Mouse (Mus musculus): ENCODE data around the gene Plekhg1. TPM values are rescaled to one million over a fixed set of nuclear protein-coding genes. Genes with fewer than 3 reads are reported as not detected.

The Plekhg1 gene
- polyA plus RNA-seq, 1 experiment from 2014 or later: 17.5 TPM

DNA sequence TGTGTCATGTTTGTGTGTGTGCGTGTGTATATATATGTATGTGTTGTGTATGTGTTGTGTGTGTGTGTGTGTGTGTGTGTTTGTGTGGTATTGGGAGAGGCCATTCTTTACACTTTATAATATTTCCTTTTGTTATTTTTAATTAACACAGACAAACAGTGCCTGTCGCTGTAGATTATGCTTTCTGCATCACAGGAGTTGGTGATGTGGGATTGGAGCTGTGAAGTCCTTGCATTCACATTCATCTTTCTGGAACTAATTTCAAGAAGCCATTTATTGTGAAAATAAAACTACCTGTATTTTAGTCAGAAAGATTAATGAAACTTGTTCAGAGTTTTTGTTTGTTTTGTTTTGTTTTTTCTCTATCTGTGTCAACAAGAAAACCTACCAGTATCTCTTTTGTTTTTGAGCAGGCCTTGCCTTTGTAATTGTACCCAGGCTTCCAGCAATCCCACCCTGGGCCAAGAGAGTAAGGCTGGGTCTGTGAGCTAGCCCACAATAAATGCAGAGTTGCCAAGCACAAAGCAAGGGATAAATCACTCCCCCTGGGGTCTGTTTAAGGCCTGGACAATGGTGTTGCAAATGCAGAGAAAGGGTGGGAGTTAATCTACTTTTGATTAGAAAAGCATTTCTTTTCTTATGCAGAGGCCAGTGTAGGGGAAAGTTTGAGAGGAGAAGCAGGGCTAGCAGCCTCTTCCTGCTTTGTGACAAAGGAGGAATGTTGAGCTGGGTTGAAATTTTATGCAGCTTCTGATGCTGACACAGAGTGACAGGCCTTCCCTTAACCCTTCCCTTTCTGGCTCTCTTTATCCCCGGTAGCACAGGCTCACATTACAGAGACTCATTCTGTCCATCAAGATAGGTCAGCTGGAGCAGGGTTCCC lies 151.5 kb downstream of the Plekhg1 start:
- DNase-seq (ENCODE audit: low spot score): peak; percentile 63
- peak; percentile 84 for ATAC-seq (ENCODE audit: low read depth)
- Histone ChIP-seq H3K27me3 (replicated peaks; ENCODE audit: control insufficient read depth, insufficient read depth, low read length) (no peaks in the 10 kb centered on the region), H3K36me3 (ENCODE audit: control insufficient read depth, insufficient read depth, low read length) (no peaks in the 10 kb centered on the region), H3K9me3 (ENCODE audit: control insufficient read depth, low read length) (no peaks in the 10 kb centered on the region), H3K27ac (replicated peaks; ENCODE audit: low read depth, low read length) (peak overlapping the region; percentile 66), H3K4me1 (ENCODE audit: control insufficient read depth, insufficient read depth, low read length) (peaks cover 19% of the 10 kb centered on the region), H3K9ac (ENCODE audit: low read depth, low read length) (no peak overlapping the region), H3K4me2 (ENCODE audit: low read depth, low read length) (no peak overlapping the region), H3K4me3 (ENCODE audit: low read depth, low read length) (no peak overlapping the region)
- 38% methylated on average over 3 of the region's 3 CpGs for WGBS

DNA sequence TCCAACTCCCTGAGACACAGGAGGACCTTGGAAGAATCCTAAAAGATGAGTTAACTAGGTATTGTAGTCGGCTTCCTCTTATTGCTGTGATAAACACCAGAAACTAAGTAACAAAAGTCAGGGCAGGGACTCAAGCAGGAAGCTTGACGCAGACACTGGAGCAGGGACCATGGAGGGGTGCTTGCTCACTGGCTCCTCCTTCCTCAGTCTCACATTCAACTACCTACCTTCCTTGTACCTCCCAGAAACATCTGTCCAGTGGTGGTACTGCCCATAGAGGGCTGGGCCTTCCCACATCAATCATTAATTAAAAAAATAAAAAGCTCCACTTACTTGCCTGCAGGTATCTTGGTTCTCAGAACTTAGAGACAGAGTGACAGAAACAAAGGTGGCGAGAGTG lies 152.2 kb downstream of the Plekhg1 start:
- 47% methylated on average over 3 of the region's 3 CpGs for whole genome bisulfite sequencing
- Histone ChIP-seq H3K4me1 (ENCODE audit: control insufficient read depth, insufficient read depth, low read length) (peaks cover 19% of the 10 kb centered on the region), H3K27ac (replicated peaks; ENCODE audit: low read depth, low read length) (peak overlapping the region; percentile 66), H3K9me3 (ENCODE audit: control insufficient read depth, low read length) (no peaks in the 10 kb centered on the region), H3K4me2 (ENCODE audit: low read depth, low read length) (no peak overlapping the region), H3K9ac (ENCODE audit: low read depth, low read length) (no peak overlapping the region), H3K4me3 (ENCODE audit: low read depth, low read length) (no peak overlapping the region), H3K27me3 (replicated peaks; ENCODE audit: control insufficient read depth, insufficient read depth, low read length) (no peaks in the 10 kb centered on the region), H3K36me3 (ENCODE audit: control insufficient read depth, insufficient read depth, low read length) (no peaks in the 10 kb centered on the region)
- ATAC-seq (ENCODE audit: low read depth) (no peak), DNase-seq (ENCODE audit: low spot score) (peak; percentile 16)

DNA sequence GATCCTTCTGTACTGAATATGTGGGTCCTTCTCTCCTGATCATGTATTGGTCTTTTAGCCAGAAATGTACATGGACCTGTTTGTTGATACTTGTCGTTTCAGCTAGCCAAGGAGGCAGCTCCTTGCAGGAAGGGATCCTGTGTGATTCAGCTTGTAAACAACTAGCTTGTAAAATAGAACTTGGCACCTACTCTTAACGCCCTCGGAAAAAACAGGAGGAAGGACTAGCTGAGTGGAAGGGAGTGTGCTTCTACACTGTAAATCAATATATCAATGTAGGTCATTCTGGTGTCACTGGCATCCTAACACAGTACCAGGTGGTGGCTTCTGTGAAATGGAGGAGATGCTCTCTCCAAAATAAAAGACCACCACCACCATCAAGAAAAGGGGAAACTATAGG lies 157.9 kb downstream of the Plekhg1 start:
- DNase-seq (ENCODE audit: low spot score) (no peak), ATAC-seq (ENCODE audit: low read depth) (no peak)
- Histone ChIP-seq H3K27ac (replicated peaks; ENCODE audit: low read depth, low read length) (no peak overlapping the region; the same call in 1 of the 2 replicates), H3K27me3 (replicated peaks; ENCODE audit: control insufficient read depth, insufficient read depth, low read length) (no peaks in the 10 kb centered on the region), H3K4me1 (ENCODE audit: control insufficient read depth, insufficient read depth, low read length) (peaks cover 9% of the 10 kb centered on the region; the same call in 1 of the 2 replicates), H3K4me3 (ENCODE audit: low read depth, low read length) (no peak overlapping the region), H3K4me2 (ENCODE audit: low read depth, low read length) (no peak overlapping the region), H3K36me3 (ENCODE audit: control insufficient read depth, insufficient read depth, low read length) (no peaks in the 10 kb centered on the region), H3K9me3 (ENCODE audit: control insufficient read depth, low read length) (no peaks in the 10 kb centered on the region), H3K9ac (ENCODE audit: low read depth, low read length) (no peak overlapping the region)
- whole genome bisulfite sequencing: 70% methylated on average over 3 of the region's 3 CpGs

GRCm38 (mm10) chr10:3900416-3900956 lies 160.3 kb downstream of the Plekhg1 start:
- DNase-seq (ENCODE audit: low spot score) (peak; percentile 65), ATAC-seq (ENCODE audit: low read depth) (peak; percentile 33; the same call in 1 of the 2 replicates)
- WGBS: 72% methylated on average over 11 of the region's 11 CpGs
- no peaks in the 10 kb centered on the region for H3K27me3 ChIP-seq (replicated peaks; ENCODE audit: control insufficient read depth, insufficient read depth, low read length)
- no peak overlapping the region for H3K4me3 ChIP-seq (ENCODE audit: low read depth, low read length)
- H3K4me1 ChIP-seq (ENCODE audit: control insufficient read depth, insufficient read depth, low read length): no peaks in the 10 kb centered on the region
- H3K9me3 ChIP-seq (ENCODE audit: control insufficient read depth, low read length): no peaks in the 10 kb centered on the region
- no peak overlapping the region for H3K4me2 ChIP-seq (ENCODE audit: low read depth, low read length)
- H3K27ac ChIP-seq (replicated peaks; ENCODE audit: low read depth, low read length): no peak overlapping the region
- peaks cover 11% of the 10 kb centered on the region; the same call in 1 of the 2 replicates for H3K36me3 ChIP-seq (ENCODE audit: control insufficient read depth, insufficient read depth, low read length)
- no peak overlapping the region for H3K9ac ChIP-seq (ENCODE audit: low read depth, low read length)

- no peaks in the 10 kb centered on the region for H3K4me1 ChIP-seq (ENCODE audit: control insufficient read depth, insufficient read depth, low read length)
- H3K4me2 ChIP-seq (ENCODE audit: low read depth, low read length): no peak overlapping the region
- no peaks in the 10 kb centered on the region for H3K27me3 ChIP-seq (replicated peaks; ENCODE audit: control insufficient read depth, insufficient read depth, low read length)
- WGBS: 75% methylated on average over 3 of the region's 3 CpGs
- no peak overlapping the region for H3K9ac ChIP-seq (ENCODE audit: low read depth, low read length)
- no peak overlapping the region for H3K4me3 ChIP-seq (ENCODE audit: low read depth, low read length)
- ATAC-seq (ENCODE audit: low read depth) (peak; percentile 78; the same call in 1 of the 2 replicates), DNase-seq (ENCODE audit: low spot score) (peak; percentile 72)
- H3K36me3 ChIP-seq (ENCODE audit: control insufficient read depth, insufficient read depth, low read length): peaks cover 11% of the 10 kb centered on the region; the same call in 1 of the 2 replicates
- H3K27ac ChIP-seq (replicated peaks; ENCODE audit: low read depth, low read length): no peak overlapping the region
- H3K9me3 ChIP-seq (ENCODE audit: control insufficient read depth, low read length): no peaks in the 10 kb centered on the region
Observed at GRCm38 (mm10) chr10:3905747-3906146, 165.6 kb downstream of the Plekhg1 start.

- Histone ChIP-seq H3K4me1 (ENCODE audit: control insufficient read depth, insufficient read depth, low read length) (no peaks in the 10 kb centered on the region), H3K9ac (ENCODE audit: low read depth, low read length) (no peak overlapping the region), H3K27ac (replicated peaks; ENCODE audit: low read depth, low read length) (no peak overlapping the region), H3K27me3 (replicated peaks; ENCODE audit: control insufficient read depth, insufficient read depth, low read length) (no peaks in the 10 kb centered on the region), H3K9me3 (ENCODE audit: control insufficient read depth, low read length) (no peaks in the 10 kb centered on the region), H3K36me3 (ENCODE audit: control insufficient read depth, insufficient read depth, low read length) (no peaks in the 10 kb centered on the region), H3K4me3 (ENCODE audit: low read depth, low read length) (no peak overlapping the region), H3K4me2 (ENCODE audit: low read depth, low read length) (no peak overlapping the region)
- ATAC-seq (ENCODE audit: low read depth): no peak
- 81% methylated on average over 5 of the region's 5 CpGs for WGBS
- no peak for DNase-seq (ENCODE audit: low spot score)
Observed at GRCm38 (mm10) chr10:3914104-3914503, 173.9 kb downstream of the Plekhg1 start.

GRCm38 (mm10) chr10:3920368-3921152 lies 180.4 kb downstream of the Plekhg1 start:
- DNase-seq (ENCODE audit: low spot score) (peak; percentile 55), ATAC-seq (ENCODE audit: low read depth) (peak; percentile 75; the same call in 1 of the 2 replicates)
- Histone ChIP-seq H3K4me3 (ENCODE audit: low read depth, low read length) (no peak overlapping the region), H3K9me3 (ENCODE audit: control insufficient read depth, low read length) (no peaks in the 10 kb centered on the region), H3K4me1 (ENCODE audit: control insufficient read depth, insufficient read depth, low read length) (no peaks in the 10 kb centered on the region), H3K36me3 (ENCODE audit: control insufficient read depth, insufficient read depth, low read length) (peaks cover 4% of the 10 kb centered on the region; the same call in 1 of the 2 replicates), H3K4me2 (ENCODE audit: low read depth, low read length) (no peak overlapping the region), H3K9ac (ENCODE audit: low read depth, low read length) (no peak overlapping the region), H3K27ac (replicated peaks; ENCODE audit: low read depth, low read length) (no peak overlapping the region; the same call in 1 of the 2 replicates), H3K27me3 (replicated peaks; ENCODE audit: control insufficient read depth, insufficient read depth, low read length) (no peaks in the 10 kb centered on the region)
- WGBS: 66% methylated on average over 20 of the region's 20 CpGs

GRCm38 (mm10) chr10:3928008-3928545 lies 187.9 kb downstream of the Plekhg1 start:
- Histone ChIP-seq H3K9me3 (ENCODE audit: control insufficient read depth, low read length) (no peaks in the 10 kb centered on the region), H3K27me3 (replicated peaks; ENCODE audit: control insufficient read depth, insufficient read depth, low read length) (no peaks in the 10 kb centered on the region), H3K4me2 (ENCODE audit: low read depth, low read length) (no peak overlapping the region), H3K4me3 (ENCODE audit: low read depth, low read length) (no peak overlapping the region), H3K9ac (ENCODE audit: low read depth, low read length) (no peak overlapping the region), H3K36me3 (ENCODE audit: control insufficient read depth, insufficient read depth, low read length) (no peaks in the 10 kb centered on the region; the same call in 1 of the 2 replicates), H3K4me1 (ENCODE audit: control insufficient read depth, insufficient read depth, low read length) (no peaks in the 10 kb centered on the region), H3K27ac (replicated peaks; ENCODE audit: low read depth, low read length) (no peak overlapping the region)
- no peak for DNase-seq (ENCODE audit: low spot score)
- ATAC-seq (ENCODE audit: low read depth): no peak
- 73% methylated on average over 4 of the region's 4 CpGs for WGBS

All from embryonic facial prominence, embryonic 14.5 days (tissue).